ENCODE assay signal across 8 mouse cellular contexts in genomic region chr11:73047542-73047996, GRCm38 (mm10). TPM values are rescaled to one million over a fixed set of nuclear protein-coding genes. Genes with fewer than 3 reads are reported as not detected.
DNase-seq lines count a peak whose midpoint lies in the region; ATAC-seq and TF ChIP-seq lines count a peak whose summit lies in the region.

TSS of gene Ncbp3 (plus strand) at chr11:73047783.

- TF ChIP-seq CTCF in G1E (IDR thresholded peaks at IDR 0.05; ENCODE audit: low read depth, low read length), result no peak

- H3K4me1 ChIP-seq in G1E (ENCODE audit: insufficient read depth, low read depth, low read length), result peaks cover 49% of the 10 kb centered on the region
- peaks cover 16% of the 10 kb centered on the region for H3K4me1 ChIP-seq in forebrain, embryonic 16.5 days (replicated peaks; ENCODE audit: control insufficient read depth, insufficient read depth, low read length)
- H3K4me1 ChIP-seq in lung, embryonic 15.5 days, result peaks cover 18% of the 10 kb centered on the region

- under 1% methylated on average over 39 of the region's 39 CpGs for WGBS in forebrain, embryonic 16.5 days
- 0% methylated on average over 39 of the region's 39 CpGs for WGBS in lung, embryonic 15.5 days

- peak within 1 kb of the TSS; percentile 97 for H3K9ac ChIP-seq in forebrain, embryonic 16.5 days (replicated peaks; ENCODE audit: low read depth, low read length)
- H3K9ac ChIP-seq in lung, embryonic 15.5 days, result peak within 1 kb of the TSS; percentile 99

- peak; percentile 98 for ATAC-seq in G1E (ENCODE audit: extremely low read depth, insufficient number of reproducible peaks, low FRiP score, poor library complexity, severe bottlenecking)
- peak; percentile 98 for ATAC-seq in forebrain, embryonic 16.5 days
- ATAC-seq in lung, embryonic 15.5 days (ENCODE audit: borderline replicate concordance, extremely low read depth, low FRiP score, low TSS enrichment), result peak; percentile 94

- peak within 1 kb of the TSS; percentile 85 for H3K4me2 ChIP-seq in forebrain, embryonic 16.5 days (ENCODE audit: low read length)
- peak within 1 kb of the TSS; percentile 67 for H3K4me2 ChIP-seq in lung, embryonic 15.5 days

- no peaks in the 10 kb centered on the region for H3K27me3 ChIP-seq in G1E (ENCODE audit: insufficient read depth, low read length)
- H3K27me3 ChIP-seq in forebrain, embryonic 16.5 days (replicated peaks; ENCODE audit: control insufficient read depth, insufficient read depth, low read length), result no peaks in the 10 kb centered on the region
- no peaks in the 10 kb centered on the region for H3K27me3 ChIP-seq in lung, embryonic 15.5 days

- DNase-seq in G1E (ENCODE audit: low spot score), result peak; percentile 81
- DNase-seq in cerebellum, adult 18-20 months, result peak; percentile 96
- DNase-seq in heart, postnatal 36 days, result peak; percentile 95 to 98
- DNase-seq in layer of hippocampus, adult 8-10 months (ENCODE audit: low spot score in 2 of 2), result peak; percentile 91 to 92
- peak; percentile 91 for DNase-seq in ovary, adult 18-20 months (ENCODE audit: low spot score)
- DNase-seq in thymus, postnatal 0 days (ENCODE audit: low spot score), result peak; percentile 98

- H3K36me3 ChIP-seq in G1E (replicated peaks), result peaks cover 22% of the 10 kb centered on the region
- H3K36me3 ChIP-seq in forebrain, embryonic 16.5 days (ENCODE audit: control insufficient read depth, insufficient read depth), result no peaks in the 10 kb centered on the region; the same call in 1 of the 2 replicates
- H3K36me3 ChIP-seq in lung, embryonic 15.5 days, result peaks cover 24% of the 10 kb centered on the region

- H3K9me3 ChIP-seq in G1E (replicated peaks), result no peaks in the 10 kb centered on the region
- H3K9me3 ChIP-seq in forebrain, embryonic 16.5 days (ENCODE audit: control insufficient read depth, low read length), result no peaks in the 10 kb centered on the region
- no peaks in the 10 kb centered on the region for H3K9me3 ChIP-seq in lung, embryonic 15.5 days

- H3K4me3 ChIP-seq in G1E (ENCODE audit: low read depth, low read length), result peak within 1 kb of the TSS; percentile 88
- peak within 1 kb of the TSS; percentile 95 for H3K4me3 ChIP-seq in forebrain, embryonic 16.5 days (replicated peaks; ENCODE audit: low read length)
- peak within 1 kb of the TSS; percentile 97 for H3K4me3 ChIP-seq in lung, embryonic 15.5 days

- peak within 1 kb of the TSS; percentile 87 for H3K27ac ChIP-seq in forebrain, embryonic 16.5 days (ENCODE audit: low read length)
- H3K27ac ChIP-seq in lung, embryonic 15.5 days, result peak within 1 kb of the TSS; percentile 93

- intact Hi-C loops in heart, postnatal 36 days (cut with DNase I), result no loop called here

RNA-seq across cellular contexts. Expression of gene Ncbp3, which starts in this region (rescaled TPM):
- total RNA-seq in G1E (2014; fragmentation: Nextera tagmentation) (23.9 and 25.0 TPM in 2 replicates), G1E (2017) (20.0 and 24.2 TPM in 2 replicates)
- polyA plus RNA-seq in G1E (2012), result 11.2 and 13.3 TPM in 2 replicates
- polyA plus RNA-seq in forebrain, embryonic 16.5 days (2015; fragmentation: Nextera tagmentation; extraction: Ambion mirVana), result 9.6 and 11.1 TPM in 2 replicates
- total RNA-seq in heart, postnatal 36 days (2021), result 1 to 10 TPM; 5.8 to 6.3 TPM
- 10 to 100 TPM in 3 of 4 experiments, 1 to 10 TPM in 1; 9.3 to 12.1 (median 11.3) TPM for total RNA-seq in layer of hippocampus, adult 8-10 months (2022)
- 11.0 and 12.5 TPM in 2 replicates for polyA plus RNA-seq in lung, embryonic 15.5 days (2015; fragmentation: Nextera tagmentation; extraction: Ambion mirVana)
- 9.0 and 13.3 TPM in 2 replicates for polyA plus RNA-seq in thymus, postnatal 0 days (2015; fragmentation: Nextera tagmentation; extraction: Ambion mirVana)

Comparison
In these comparisons a context has a peak if more than half of its experiments do, and no peak if none do; other contexts are left out.
1. Peak in every context shown above with its lines: DNase-seq, ATAC-seq, H3K4me3 ChIP-seq and H3K27ac ChIP-seq.